14 mouse cellular contexts compared by ENCODE assay signal in genomic region chr13:109243160-109243559, GRCm38 (mm10).
DNase-seq lines count a peak whose midpoint lies in the region; ATAC-seq and TF ChIP-seq lines count a peak whose summit lies in the region.
"Had no signal": no experiment of that assay in that cellular context is flagged by ENCODE, and none has a peak within 500 bp of the region (broad histone marks: within the 10 kb centered on the region; RNA-seq: fewer than 3 reads in every experiment).

No protein-coding gene starts in this region.

- no peak overlapping the region for H3K27ac ChIP-seq in midbrain, embryonic 15.5 days
- no peak overlapping the region for H3K27ac ChIP-seq in midbrain, embryonic 13.5 days
- no peak overlapping the region for H3K27ac ChIP-seq in neural tube, embryonic 15.5 days (replicated peaks)
- H3K27ac ChIP-seq in stomach, postnatal 0 days (replicated peaks): no peak overlapping the region
- H3K27ac ChIP-seq: embryonic facial prominence, embryonic 12.5 days; heart, adult 2 months; liver, embryonic 15.5 days had no signal

- no peak overlapping the region for H3K4me2 ChIP-seq in midbrain, embryonic 15.5 days
- no peak overlapping the region for H3K4me2 ChIP-seq in midbrain, embryonic 13.5 days (replicated peaks)
- H3K4me2 ChIP-seq in neural tube, embryonic 15.5 days: no peak overlapping the region
- H3K4me2 ChIP-seq in stomach, postnatal 0 days (replicated peaks; ENCODE audit: low read depth): no peak overlapping the region
- H3K4me2 ChIP-seq: embryonic facial prominence, embryonic 12.5 days; liver, embryonic 15.5 days had no signal

- peak; percentile 57 for DNase-seq in adrenal gland, postnatal 14 days
- DNase-seq in adrenal gland, adult 8-10 months: no peak
- no peak for DNase-seq in stomach, postnatal 0 days (ENCODE audit: low spot score)
- no peak for DNase-seq in layer of hippocampus, adult 8-10 months (ENCODE audit: low spot score in 2 of 2)
- DNase-seq: cerebellum, adult 8-10 months; heart, adult 2 months; heart, postnatal 4 days had no signal

- no peaks in the 10 kb centered on the region for H3K9me3 ChIP-seq in midbrain, embryonic 15.5 days
- no peaks in the 10 kb centered on the region for H3K9me3 ChIP-seq in midbrain, embryonic 13.5 days
- H3K9me3 ChIP-seq in neural tube, embryonic 15.5 days (replicated peaks): no peaks in the 10 kb centered on the region
- H3K9me3 ChIP-seq in stomach, postnatal 0 days (ENCODE audit: control insufficient read depth, low read length): no peaks in the 10 kb centered on the region
- H3K9me3 ChIP-seq: embryonic facial prominence, embryonic 12.5 days; liver, embryonic 15.5 days had no signal

- H3K27me3 ChIP-seq in midbrain, embryonic 15.5 days (replicated peaks): no peaks in the 10 kb centered on the region
- H3K27me3 ChIP-seq in midbrain, embryonic 13.5 days: no peaks in the 10 kb centered on the region
- H3K27me3 ChIP-seq in neural tube, embryonic 15.5 days (replicated peaks): no peaks in the 10 kb centered on the region
- no peaks in the 10 kb centered on the region for H3K27me3 ChIP-seq in stomach, postnatal 0 days (ENCODE audit: control insufficient read depth, insufficient read depth, low read length)
- H3K27me3 ChIP-seq: embryonic facial prominence, embryonic 12.5 days; liver, embryonic 15.5 days had no signal

- H3K9ac ChIP-seq in midbrain, embryonic 15.5 days: no peak overlapping the region
- no peak overlapping the region for H3K9ac ChIP-seq in midbrain, embryonic 13.5 days (replicated peaks)
- H3K9ac ChIP-seq in neural tube, embryonic 15.5 days (replicated peaks): no peak overlapping the region
- no peak overlapping the region for H3K9ac ChIP-seq in stomach, postnatal 0 days (ENCODE audit: low read length)
- H3K9ac ChIP-seq: embryonic facial prominence, embryonic 12.5 days; liver, embryonic 15.5 days had no signal

- TF ChIP-seq CTCF in stomach, postnatal 0 days (IDR thresholded peaks at IDR 0.05; ENCODE audit: low read depth): no peak

- ATAC-seq in midbrain, embryonic 15.5 days (replicated peaks): peak; percentile 46; the same call in 1 of the 2 replicates
- no peak; the same call in 1 of the 2 replicates for ATAC-seq in midbrain, embryonic 13.5 days
- ATAC-seq in hematopoietic stem cell, adult 5-6 weeks (replicated peaks in 1 of 2; ENCODE audit: insufficient read depth in 1 of 2, low FRiP score in 2 of 2, low TSS enrichment in 1 of 2, low read depth in 1 of 2, poor library complexity in 2 of 2, severe bottlenecking in 2 of 2): peak; percentile 33 to 38; a peak in 3 of 4 replicates
- ATAC-seq in neural tube, embryonic 15.5 days (ENCODE audit: low FRiP score): peak; percentile 54
- ATAC-seq in stomach, postnatal 0 days (ENCODE audit: low FRiP score, low TSS enrichment): no peak
- ATAC-seq: intestine, postnatal 0 days had no signal

- H3K4me3 ChIP-seq in midbrain, embryonic 15.5 days: no peak overlapping the region
- H3K4me3 ChIP-seq in midbrain, embryonic 13.5 days (replicated peaks): no peak overlapping the region
- H3K4me3 ChIP-seq in neural tube, embryonic 15.5 days (replicated peaks): no peak overlapping the region
- H3K4me3 ChIP-seq in stomach, postnatal 0 days (ENCODE audit: low read depth, low read length): no peak overlapping the region
- H3K4me3 ChIP-seq: embryonic facial prominence, embryonic 12.5 days; heart, adult 2 months; liver, embryonic 15.5 days had no signal

- peaks cover 8% of the 10 kb centered on the region; the same call in 1 of the 2 replicates for H3K4me1 ChIP-seq in midbrain, embryonic 15.5 days
- peaks cover 2% of the 10 kb centered on the region for H3K4me1 ChIP-seq in midbrain, embryonic 13.5 days (replicated peaks)
- peaks cover 9% of the 10 kb centered on the region for H3K4me1 ChIP-seq in neural tube, embryonic 15.5 days
- no peaks in the 10 kb centered on the region for H3K4me1 ChIP-seq in stomach, postnatal 0 days (replicated peaks; ENCODE audit: control insufficient read depth, insufficient read depth)
- H3K4me1 ChIP-seq: liver, embryonic 15.5 days had no signal

- TF ChIP-seq EP300 in stomach, postnatal 0 days (optimal IDR thresholded peaks at IDR 0.05): no peak

- H3K36me3 ChIP-seq in midbrain, embryonic 15.5 days (replicated peaks): no peaks in the 10 kb centered on the region
- no peaks in the 10 kb centered on the region for H3K36me3 ChIP-seq in midbrain, embryonic 13.5 days
- H3K36me3 ChIP-seq in neural tube, embryonic 15.5 days: no peaks in the 10 kb centered on the region
- no peaks in the 10 kb centered on the region for H3K36me3 ChIP-seq in stomach, postnatal 0 days (ENCODE audit: control insufficient read depth, insufficient read depth, low read length)
- H3K36me3 ChIP-seq: embryonic facial prominence, embryonic 12.5 days; liver, embryonic 15.5 days had no signal

- 43% methylated on average over 3 of the region's 3 CpGs for WGBS in midbrain, embryonic 15.5 days
- 42% methylated on average over 3 of the region's 3 CpGs for WGBS in midbrain, embryonic 13.5 days
- WGBS in neural tube, embryonic 15.5 days: 25% methylated on average over 3 of the region's 3 CpGs
- WGBS in stomach, postnatal 0 days: 71% methylated on average over 3 of the region's 3 CpGs

Comparison
In these comparisons a context has a peak if more than half of its experiments do, and no peak if none do; other contexts are left out.
1. ATAC-seq: peak in midbrain, embryonic 15.5 days (single experiment), hematopoietic stem cell, adult 5-6 weeks (2 of 2) and neural tube, embryonic 15.5 days (single experiment); none in midbrain, embryonic 13.5 days (single experiment) and stomach, postnatal 0 days (single experiment).